Mouse (Mus musculus) neural tube, embryonic 10.5 days (tissue): ENCODE results near the gene Slc39a11.
A peak's percentile ranks its signal among the peaks of the same experiment; 100 is the strongest.

Source experiments
- DNase-seq: peaks from one replicate; pipeline ENCODE4 v3.0.0-alpha.2; 2017; ENCODE audit warnings: low spot score; ENCODE audit errors: extremely low spot score

Gene Slc39a11

DNA sequence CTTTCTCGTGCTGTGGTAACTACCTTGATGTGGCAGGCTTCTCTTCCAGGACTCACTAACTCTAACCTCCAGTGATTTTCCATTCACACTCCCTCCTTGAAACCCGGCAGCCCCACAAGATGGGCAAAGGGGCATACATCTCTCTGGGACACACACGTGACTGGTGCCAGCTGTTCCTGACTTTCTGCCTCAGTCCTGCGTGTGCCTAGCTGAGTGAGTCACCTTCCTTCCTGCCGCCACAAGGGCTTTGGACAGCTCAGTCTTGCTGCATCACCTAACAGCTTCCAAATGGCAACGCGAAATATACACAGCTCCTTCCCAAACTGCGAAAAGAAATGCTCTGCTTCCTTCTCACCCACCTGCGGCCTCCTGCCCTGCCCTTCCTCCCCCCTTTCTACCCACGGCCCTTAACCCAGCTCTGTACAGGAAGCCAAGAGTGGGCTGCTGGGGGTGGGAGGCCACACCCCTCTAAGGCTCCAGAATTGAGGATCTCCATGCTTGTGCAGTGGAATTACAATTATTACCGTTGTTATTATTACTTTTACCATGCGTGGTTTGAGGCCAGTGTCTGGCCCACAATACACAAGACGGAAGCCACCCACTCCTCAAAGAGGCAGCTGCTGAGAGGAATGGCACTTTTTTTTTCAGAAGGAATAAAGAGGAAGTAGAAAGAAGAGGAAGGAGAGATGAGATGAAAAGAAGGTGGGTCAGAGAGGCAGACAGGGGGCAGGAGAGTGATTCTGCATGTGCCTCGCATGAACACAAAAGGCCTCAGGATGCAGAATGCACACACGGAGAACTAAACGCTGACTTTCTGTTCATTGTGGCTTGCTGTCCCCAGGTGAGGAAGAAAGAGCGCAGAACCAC lies 179.7 kb downstream of the Slc39a11 start:
- no peak for DNase-seq

- no peak for DNase-seq
These were observed 181.9 kb downstream of the Slc39a11 start for GRCm38 (mm10) chr11:113468016-113468415.

- DNase-seq: no peak
These were observed 182.5 kb downstream of the Slc39a11 start for GRCm38 (mm10) chr11:113467313-113467811.

GRCm38 (mm10) chr11:113460118-113460517 lies 189.8 kb downstream of the Slc39a11 start:
- no peak for DNase-seq

DNA sequence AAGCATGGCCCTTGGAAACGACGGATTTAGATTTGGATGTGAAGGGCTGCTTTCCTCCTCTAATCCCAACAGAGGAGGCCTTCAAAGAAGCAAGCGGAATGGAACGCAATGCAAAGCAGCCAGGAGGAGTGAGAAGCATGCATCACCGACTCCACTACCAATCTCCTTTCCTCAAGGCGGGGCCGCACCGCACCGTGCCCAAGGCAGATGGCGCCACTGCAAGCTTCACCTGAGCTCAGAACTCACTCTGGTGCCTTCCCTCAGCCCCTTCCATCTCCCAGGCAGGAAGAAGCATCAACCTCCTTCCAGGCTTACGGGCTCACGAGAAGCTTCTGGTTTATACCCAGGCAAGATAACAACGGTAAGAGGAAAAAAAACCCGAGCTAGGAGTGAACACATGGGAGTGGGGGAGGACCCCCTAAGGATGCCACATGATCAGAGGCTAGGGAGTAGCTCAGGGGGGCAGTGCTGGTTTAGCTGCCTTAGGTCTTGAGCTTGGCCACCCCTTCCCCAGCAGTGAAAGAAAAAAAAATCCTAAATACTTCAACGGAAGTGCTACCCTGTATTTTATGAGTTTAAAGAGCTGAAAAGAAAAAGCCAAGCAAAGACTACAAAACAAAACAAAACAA lies 191.2 kb downstream of the Slc39a11 start:
- DNase-seq: no peak

DNA sequence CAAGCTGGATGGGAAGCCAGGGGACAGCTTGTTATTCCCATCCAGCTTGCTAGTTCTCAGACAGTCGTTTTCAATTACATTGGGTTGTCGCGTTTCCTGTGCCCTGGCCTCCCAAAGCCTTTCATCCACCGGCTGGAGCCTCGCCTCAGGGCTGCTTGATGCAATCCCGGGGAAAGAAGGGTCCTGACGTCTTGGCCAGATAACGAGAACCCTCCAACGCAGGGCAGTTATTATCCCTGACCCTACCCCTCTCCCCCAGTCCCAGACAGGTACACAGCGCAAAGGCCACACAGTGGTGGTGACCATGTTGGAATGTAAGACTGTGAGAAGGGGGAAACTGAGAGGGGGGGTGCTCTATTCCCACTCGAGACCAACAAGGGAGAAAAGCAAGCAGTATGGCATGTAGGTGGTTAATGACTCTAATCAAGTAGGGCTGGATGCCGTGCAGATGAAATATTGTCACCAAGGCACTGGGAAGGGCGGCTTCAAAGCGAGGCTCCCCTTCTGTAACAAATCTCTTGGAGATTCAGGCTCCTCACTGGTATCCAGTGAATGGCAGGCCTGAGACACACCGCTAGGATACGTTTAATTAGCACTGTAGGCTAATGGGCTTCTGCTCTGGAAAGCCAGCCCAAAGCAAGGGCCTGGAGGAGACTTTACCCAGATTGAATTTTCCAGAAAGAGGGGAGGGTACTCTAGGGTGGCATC lies 196.9 kb downstream of the Slc39a11 start:
- peak; percentile 32 for DNase-seq

GRCm38 (mm10) chr11:113451301-113451700 lies 198.6 kb downstream of the Slc39a11 start:
- no peak for DNase-seq

- no peak for DNase-seq
These were observed 199.2 kb downstream of the Slc39a11 start for GRCm38 (mm10) chr11:113450665-113451064.

- DNase-seq: no peak
These were observed 199.9 kb downstream of the Slc39a11 start for GRCm38 (mm10) chr11:113450028-113450427.

- no peak for DNase-seq
These were observed 207.8 kb downstream of the Slc39a11 start for GRCm38 (mm10) chr11:113442036-113442435.

GRCm38 (mm10) chr11:113439328-113440030 lies 210.4 kb downstream of the Slc39a11 start:
- DNase-seq: peak; percentile 55

DNA sequence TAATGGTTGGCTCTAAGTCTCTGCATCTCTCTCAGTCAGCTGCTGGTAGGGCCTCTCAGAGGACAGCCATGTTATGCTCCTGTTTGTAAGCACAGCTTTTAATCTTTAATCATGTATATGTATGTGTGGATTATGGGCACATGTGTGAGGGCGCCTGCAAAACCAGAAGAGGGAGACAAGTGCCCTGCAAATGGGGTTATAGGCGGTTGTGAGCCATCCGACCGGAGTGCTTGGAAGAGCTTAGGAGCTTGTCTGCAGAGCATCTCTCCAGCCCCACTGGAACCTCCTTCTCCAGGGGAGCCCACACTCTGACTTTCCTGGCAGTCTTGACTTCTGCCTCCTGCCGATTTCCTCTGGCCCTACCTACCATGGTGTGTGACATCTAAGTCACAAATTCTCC lies 211.0 kb downstream of the Slc39a11 start:
- peak; percentile 19 for DNase-seq

GRCm38 (mm10) chr11:113437357-113437756 lies 212.5 kb downstream of the Slc39a11 start:
- DNase-seq: no peak

- no peak for DNase-seq
These were observed 213.6 kb downstream of the Slc39a11 start for GRCm38 (mm10) chr11:113436299-113436698.

DNA sequence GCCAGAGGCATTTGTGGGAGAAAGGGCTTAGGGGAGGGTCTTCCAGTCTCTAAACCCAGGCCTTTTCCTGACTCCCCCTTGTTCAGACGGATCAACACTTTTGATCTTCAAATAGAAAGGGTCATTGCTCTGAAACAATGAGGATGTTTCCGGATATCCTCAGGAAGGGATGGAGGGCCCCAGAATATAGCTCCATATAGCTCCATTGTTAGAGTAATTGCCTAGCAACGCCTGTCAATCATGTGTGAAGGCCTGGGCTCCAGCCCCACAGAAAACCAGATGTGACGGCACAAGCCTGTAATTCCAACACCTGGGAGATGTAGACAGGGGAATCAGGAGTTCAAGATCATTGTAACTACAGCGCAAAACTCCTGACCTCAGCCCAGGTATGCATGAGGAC lies 214.2 kb downstream of the Slc39a11 start:
- no peak for DNase-seq

GRCm38 (mm10) chr11:113431161-113431560 lies 218.7 kb downstream of the Slc39a11 start:
- DNase-seq: no peak

DNA sequence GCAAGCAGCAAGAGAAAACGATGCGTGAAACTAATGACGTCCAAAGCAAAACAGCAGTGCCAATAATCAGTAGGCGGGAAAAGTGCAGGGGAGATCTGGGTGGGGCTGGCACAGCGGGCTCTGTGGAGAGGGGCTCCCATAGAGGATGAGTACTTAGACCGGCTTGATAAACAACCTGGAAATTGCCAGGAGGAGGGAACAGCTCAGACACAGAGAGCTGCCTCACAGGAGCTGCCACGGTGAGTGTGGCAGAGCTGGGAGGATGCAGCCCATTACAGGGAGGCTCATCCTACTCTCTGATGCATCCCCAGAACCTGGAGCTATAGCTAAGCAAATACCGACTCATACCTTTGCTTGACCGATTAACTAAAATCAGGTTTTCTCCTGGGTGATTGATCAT lies 224.0 kb downstream of the Slc39a11 start:
- no peak for DNase-seq

GRCm38 (mm10) chr11:113425454-113425853 lies 224.4 kb downstream of the Slc39a11 start:
- DNase-seq: no peak

DNA sequence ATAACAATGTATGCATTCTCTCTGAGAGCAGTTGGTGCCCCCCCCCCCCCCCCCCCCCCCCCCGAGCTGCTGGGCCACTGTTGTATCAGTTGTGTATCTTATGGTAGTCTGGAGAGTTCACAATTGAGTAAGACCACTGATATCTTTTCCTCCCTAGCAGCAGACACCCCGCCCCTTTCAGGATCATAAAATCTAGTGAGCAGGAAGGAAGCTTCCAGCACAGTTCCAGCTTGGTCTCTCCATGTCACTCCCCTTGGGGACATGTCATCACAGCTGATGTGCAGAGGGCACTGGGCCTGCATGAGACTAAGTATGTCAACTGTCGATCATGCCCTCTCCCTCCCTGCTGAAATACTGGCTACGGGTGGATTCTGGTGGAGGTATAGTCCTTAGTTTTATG lies 225.1 kb downstream of the Slc39a11 start:
- no peak for DNase-seq

DNA sequence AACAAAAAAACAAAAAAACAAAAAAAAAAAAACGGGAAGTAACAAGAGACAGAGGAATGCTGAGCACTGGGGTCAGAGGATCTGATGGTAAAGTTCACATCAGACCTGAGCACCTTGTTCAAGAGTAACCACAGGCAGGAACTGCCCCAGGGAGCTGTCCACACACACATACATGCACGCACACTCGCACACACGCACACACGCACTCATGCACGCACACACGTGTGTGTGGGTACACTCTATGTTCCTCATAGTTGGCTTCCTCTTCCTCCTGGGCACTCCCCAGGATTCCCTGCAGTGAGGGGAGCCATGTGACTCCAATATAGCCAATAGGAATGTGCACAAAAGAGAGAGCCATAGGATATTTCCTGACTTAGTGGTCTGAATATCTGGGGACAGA lies 227.3 kb downstream of the Slc39a11 start:
- DNase-seq: no peak

DNA sequence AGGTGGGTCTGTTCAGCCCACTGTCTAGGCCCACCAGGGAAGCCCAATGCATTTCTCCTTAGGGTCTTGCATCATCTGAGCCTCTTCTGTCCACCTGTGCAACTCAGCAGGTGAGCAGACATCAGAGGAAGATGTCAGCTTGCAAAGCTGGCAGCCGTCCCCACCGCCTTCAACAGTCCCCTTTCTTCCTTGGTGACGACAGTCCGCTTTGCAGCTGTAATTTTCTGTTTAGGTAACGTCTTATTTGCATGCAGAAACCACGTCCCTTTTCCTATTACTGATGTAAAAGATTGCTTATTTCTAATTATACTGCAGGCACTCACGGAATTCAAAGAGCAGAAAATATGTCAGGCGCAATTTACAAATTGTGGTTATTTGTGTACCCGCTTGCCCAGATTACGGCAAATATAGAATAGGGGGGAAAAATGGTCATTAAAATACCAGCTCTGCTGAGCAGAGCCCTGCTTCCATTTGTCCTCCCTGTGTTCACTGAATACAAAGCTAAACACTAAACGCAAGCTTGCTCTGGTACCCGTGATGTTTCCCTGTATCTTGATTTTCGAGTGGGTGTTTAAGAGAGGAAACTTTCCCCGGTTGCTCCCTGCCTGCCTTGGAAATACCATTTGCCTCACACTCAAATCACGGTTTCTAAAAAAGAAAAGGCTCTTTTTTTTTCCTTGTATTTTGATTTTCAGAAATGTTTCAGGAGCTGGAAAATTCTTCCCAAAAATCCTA lies 230.8 kb downstream of the Slc39a11 start:
- DNase-seq: no peak
